Comparison of ENCODE assay signal across 24 mouse cellular contexts in the genomic region with DNA sequence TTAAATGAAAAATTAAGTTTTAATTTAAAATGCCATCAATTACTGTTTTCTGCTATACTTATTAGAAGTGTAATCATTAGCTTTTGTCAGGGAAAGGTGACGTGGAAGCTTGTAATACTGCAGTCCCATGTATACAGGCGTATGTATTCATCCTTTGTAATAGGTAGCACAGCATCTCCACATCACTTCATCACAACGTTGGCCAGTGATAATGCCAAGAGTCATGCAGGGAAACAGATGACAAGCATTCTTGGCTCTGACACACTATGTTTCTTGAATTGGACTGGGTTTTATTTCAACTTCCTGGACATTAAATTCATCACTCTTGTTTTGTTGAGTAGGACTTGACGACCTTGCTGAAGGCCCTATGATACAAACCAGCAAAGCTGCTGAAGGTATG.
DNase-seq lines count a peak whose midpoint lies in the region; ATAC-seq lines count a peak whose summit lies in the region.
"Had no signal": no experiment of that assay in that cellular context is flagged by ENCODE, and none has a peak within 500 bp of the region (broad histone marks: within the 10 kb centered on the region; RNA-seq: fewer than 3 reads in every experiment).

No protein-coding gene starts in this region.

- 88% methylated on average over 4 of the region's 4 CpGs for WGBS in midbrain, embryonic 11.5 days
- 91% methylated on average over 4 of the region's 4 CpGs for WGBS in midbrain, embryonic 14.5 days
- 87% methylated on average over 4 of the region's 4 CpGs for WGBS in embryonic facial prominence, embryonic 10.5 days

- H3K4me2 ChIP-seq in midbrain, embryonic 11.5 days = no peak overlapping the region
- H3K4me2 ChIP-seq in midbrain, embryonic 14.5 days (ENCODE audit: low read length) = no peak overlapping the region
- H3K4me2 ChIP-seq: embryonic facial prominence, embryonic 12.5 days; hindbrain, embryonic 13.5 days; intestine, embryonic 15.5 days; kidney, embryonic 15.5 days had no signal

- no peaks in the 10 kb centered on the region for H3K27me3 ChIP-seq in midbrain, embryonic 11.5 days (ENCODE audit: control insufficient read depth, insufficient read depth, low read length)
- no peaks in the 10 kb centered on the region for H3K27me3 ChIP-seq in midbrain, embryonic 14.5 days (ENCODE audit: control insufficient read depth, insufficient read depth, low read length)
- no peaks in the 10 kb centered on the region for H3K27me3 ChIP-seq in embryonic facial prominence, embryonic 10.5 days (replicated peaks; ENCODE audit: low read depth, poor library complexity, severe bottlenecking)
- H3K27me3 ChIP-seq: CH12.LX; embryonic facial prominence, embryonic 12.5 days; hindbrain, embryonic 13.5 days; intestine, embryonic 15.5 days; kidney, embryonic 15.5 days; Patski had no signal

- H3K4me1 ChIP-seq in midbrain, embryonic 11.5 days (ENCODE audit: control insufficient read depth, insufficient read depth, low read length) = no peaks in the 10 kb centered on the region
- H3K4me1 ChIP-seq in midbrain, embryonic 14.5 days (ENCODE audit: control insufficient read depth, insufficient read depth, low read length) = no peaks in the 10 kb centered on the region
- no peaks in the 10 kb centered on the region for H3K4me1 ChIP-seq in embryonic facial prominence, embryonic 10.5 days
- H3K4me1 ChIP-seq: embryonic facial prominence, embryonic 12.5 days; heart, embryonic 10.5 days; intestine, embryonic 15.5 days; kidney, embryonic 15.5 days had no signal

- intact Hi-C loops in gastrocnemius, postnatal 36 days (cut with DNase I) = no loop called here

- DNase-seq in midbrain, embryonic 11.5 days (ENCODE audit: low spot score, missing footprints) = peak; percentile 56
- DNase-seq in midbrain, embryonic 14.5 days = no peak
- DNase-seq in cerebellum, adult 11-12 months = peak; percentile 40
- peak; percentile 70 for DNase-seq in cerebellum, adult 9-10 months
- peak; percentile 33 to 42 for DNase-seq in cerebellum, postnatal 25 days
- no peak for DNase-seq in gastrocnemius, postnatal 36 days
- no peak for DNase-seq in yolk sac, embryonic 10.5 days (ENCODE audit: low spot score)
- no peak for DNase-seq in embryonic facial prominence, embryonic 10.5 days (ENCODE audit: low spot score)
- DNase-seq: adrenal gland, adult 2 months; adrenal gland, postnatal 25 days; embryo, embryonic 11 days; heart, adult 18-20 months; heart, postnatal 10 days; heart, postnatal 4 days; kidney, adult 18-20 months had no signal

- H3K9ac ChIP-seq in midbrain, embryonic 11.5 days (ENCODE audit: low read length) = no peak overlapping the region
- H3K9ac ChIP-seq in midbrain, embryonic 14.5 days (replicated peaks; ENCODE audit: low read length) = no peak overlapping the region
- H3K9ac ChIP-seq: embryonic facial prominence, embryonic 12.5 days; hindbrain, embryonic 13.5 days; intestine, embryonic 15.5 days; kidney, embryonic 15.5 days had no signal

- ATAC-seq in midbrain, embryonic 11.5 days (ENCODE audit: low FRiP score) = no peak
- ATAC-seq in midbrain, embryonic 14.5 days (ENCODE audit: low FRiP score, low TSS enrichment) = no peak
- ATAC-seq: activated CD4-positive, CD25-positive, alpha-beta regulatory T cell, adult 4 months; forebrain, embryonic 16.5 days; intestine, embryonic 15.5 days; Patski had no signal

- H3K36me3 ChIP-seq in midbrain, embryonic 11.5 days (ENCODE audit: control insufficient read depth, insufficient read depth, low read length) = no peaks in the 10 kb centered on the region
- H3K36me3 ChIP-seq in midbrain, embryonic 14.5 days (ENCODE audit: control insufficient read depth, insufficient read depth, low read length) = 0 out of 2 replicates have a peak, but pooled peaks cover 2% of the 10 kb centered on the region
- no peaks in the 10 kb centered on the region for H3K36me3 ChIP-seq in embryonic facial prominence, embryonic 10.5 days (replicated peaks)
- H3K36me3 ChIP-seq: embryonic facial prominence, embryonic 12.5 days; heart, embryonic 10.5 days; hindbrain, embryonic 13.5 days; intestine, embryonic 15.5 days; kidney, embryonic 15.5 days had no signal

- H3K27ac ChIP-seq in midbrain, embryonic 11.5 days (ENCODE audit: low read depth, low read length) = no peak overlapping the region
- H3K27ac ChIP-seq in midbrain, embryonic 14.5 days (replicated peaks; ENCODE audit: low read depth, low read length) = no peak overlapping the region
- no peak overlapping the region for H3K27ac ChIP-seq in embryonic facial prominence, embryonic 10.5 days (replicated peaks)
- H3K27ac ChIP-seq: embryonic facial prominence, embryonic 12.5 days; heart, embryonic 10.5 days; hindbrain, embryonic 13.5 days; intestine, embryonic 15.5 days; kidney, embryonic 15.5 days had no signal

- H3K9me3 ChIP-seq in midbrain, embryonic 11.5 days (ENCODE audit: control insufficient read depth, low read length) = no peaks in the 10 kb centered on the region
- no peaks in the 10 kb centered on the region for H3K9me3 ChIP-seq in midbrain, embryonic 14.5 days (ENCODE audit: control insufficient read depth, low read length)
- no peaks in the 10 kb centered on the region for H3K9me3 ChIP-seq in embryonic facial prominence, embryonic 10.5 days
- H3K9me3 ChIP-seq: embryonic facial prominence, embryonic 12.5 days; heart, embryonic 10.5 days; hindbrain, embryonic 13.5 days; intestine, embryonic 15.5 days; kidney, embryonic 15.5 days had no signal

- H3K4me3 ChIP-seq in midbrain, embryonic 11.5 days (ENCODE audit: low read depth, low read length) = no peak overlapping the region
- no peak overlapping the region for H3K4me3 ChIP-seq in midbrain, embryonic 14.5 days (replicated peaks; ENCODE audit: low read depth, low read length)
- no peak overlapping the region for H3K4me3 ChIP-seq in embryonic facial prominence, embryonic 10.5 days
- H3K4me3 ChIP-seq: embryonic facial prominence, embryonic 12.5 days; heart, embryonic 10.5 days; hindbrain, embryonic 13.5 days; intestine, embryonic 15.5 days; kidney, embryonic 15.5 days had no signal

Comparison
In these comparisons a context has a peak if more than half of its experiments do, and no peak if none do; other contexts are left out.
1. DNase-seq: peak in midbrain, embryonic 11.5 days (single experiment), cerebellum, adult 11-12 months (single experiment), cerebellum, adult 9-10 months (single experiment) and cerebellum, postnatal 25 days (2 of 2); none in midbrain, embryonic 14.5 days (single experiment), gastrocnemius, postnatal 36 days (0 of 2), yolk sac, embryonic 10.5 days (single experiment) and embryonic facial prominence, embryonic 10.5 days (single experiment).